Mouse (Mus musculus): ENCODE results near the gene Ccdc173.

GRCm38 (mm10) chr2:69714126-69714525 is 75.2 kb downstream of the Ccdc173 start:
- TF ChIP-seq CTCF (IDR thresholded peaks at IDR 0.05; ENCODE audit: low read depth) (no peak), EP300 (IDR thresholded peaks at IDR 0.05; ENCODE audit: low read depth) (no peak)
